Mouse (Mus musculus) lung, embryonic 14.5 days (tissue): Measurements from ENCODE around the gene Prkcb. TPM values are rescaled to one million over a fixed set of nuclear protein-coding genes. Genes with fewer than 3 reads are reported as not detected.
A peak's percentile ranks its signal among the peaks of the same experiment; 100 is the strongest.
"Not testable (repeated sequence)": the region's sequence is repeated elsewhere in the genome, so short reads cannot be mapped to it uniquely, and the experiment has no call there.

Experiments used
- ATAC-seq: fragments of 200-750 bp; cut with Nextera tagmentation; 2 replicates; pipeline ENCODE4 v1.8.0; 2017; ENCODE audit warnings: mild to moderate bottlenecking, moderate TSS enrichment, moderate library complexity; ENCODE audit not compliant: insufficient read depth
- DNase-seq: peaks from one replicate; pipeline ENCODE4 v3.0.0-alpha.2; 2015
- H3K27ac ChIP-seq: fragments of 300-500 bp; sonication (generic); 2 replicates; pipeline ENCODE4 v1.5.1; 2014; ENCODE audit warnings: low read depth, mild to moderate bottlenecking, moderate library complexity
- H3K27me3 ChIP-seq: fragments of 300-500 bp; sonication (generic); 2 replicates; pipeline ENCODE4 v1.6.1; 2014; ENCODE audit warnings: low read length, control low read depth; ENCODE audit not compliant: insufficient read depth
- H3K36me3 ChIP-seq: fragments of 300-500 bp; sonication (generic); 2 replicates; pipeline ENCODE4 v1.6.1; 2014; ENCODE audit warnings: control low read depth; ENCODE audit not compliant: insufficient read depth
- H3K4me1 ChIP-seq: fragments of 300-500 bp; sonication (generic); 2 replicates; pipeline ENCODE4 v1.6.1; 2014; ENCODE audit warnings: antibody characterized with exemption, control low read depth; ENCODE audit not compliant: insufficient read depth
- H3K4me2 ChIP-seq: fragments of 300-500 bp; sonication (generic); 2 replicates; pipeline ENCODE4 v1.6.1; 2014; ENCODE audit warnings: mild to moderate bottlenecking
- H3K4me3 ChIP-seq: fragments of 300-500 bp; sonication (generic); 2 replicates; pipeline ENCODE4 v1.5.1; 2014; ENCODE audit warnings: low read depth, low read length
- H3K9ac ChIP-seq: fragments of 300-500 bp; sonication (generic); 2 replicates; pipeline ENCODE4 v1.6.1; 2014
- H3K9me3 ChIP-seq: fragments of 300-500 bp; sonication (generic); 2 replicates; pipeline ENCODE4 v1.6.1; 2016; ENCODE audit warnings: low read depth, low read length, control low read depth
- CTCF ChIP-seq: IDR thresholded peaks from 2 replicates; pipeline ENCODE4 v1.5.1; 2016; ENCODE audit warnings: antibody characterized with exemption, low read depth
- WGBS: fragments of 180-500 bp; shearing (Covaris S2); extraction: QIAGEN DNeasy Blood & Tissue Kit; methylation state at CpG from one replicate; pipeline ENCODE4 v1.1.7; 2014; 5-methylcytosine and 5-hydroxymethylcytosine counted together
- polyA plus RNA-seq: library from polyadenylated mRNA; unstranded; fragments of >200 nt; fragmentation: Nextera tagmentation; extraction: Ambion mirVana; gene quantifications from 2 replicates; pipeline ENCODE4 v1.2.1, GENCODE M21; 2014

The Prkcb gene
- polyA plus RNA-seq = 7.5 and 9.7 TPM in 2 replicates

- Histone ChIP-seq H3K4me2 (peak within 1 kb of the TSS; percentile 96), H3K4me3 (peak within 1 kb of the TSS; percentile 52), H3K27me3 (peaks cover 37% of the 10 kb centered on the region), H3K9me3 (no peaks in the 10 kb centered on the region), H3K36me3 (no peaks in the 10 kb centered on the region), H3K9ac (peak within 1 kb of the TSS; percentile 40), H3K4me1 (peaks cover 3% of the 10 kb centered on the region; the same call in 1 of the 2 replicates), H3K27ac (no peak within 1 kb of the TSS)
- DNase-seq (peak; percentile 91), ATAC-seq (peak; percentile 88)
- 5% methylated on average over 41 of the region's 42 CpGs for WGBS
- TF ChIP-seq CTCF = no peak
Measured at GRCm38 (mm10) chr7:122288605-122289242, at the start of gene Prkcb. Gene Prkcb, plus strand, starts transcription at chr7:122288751.

DNA sequence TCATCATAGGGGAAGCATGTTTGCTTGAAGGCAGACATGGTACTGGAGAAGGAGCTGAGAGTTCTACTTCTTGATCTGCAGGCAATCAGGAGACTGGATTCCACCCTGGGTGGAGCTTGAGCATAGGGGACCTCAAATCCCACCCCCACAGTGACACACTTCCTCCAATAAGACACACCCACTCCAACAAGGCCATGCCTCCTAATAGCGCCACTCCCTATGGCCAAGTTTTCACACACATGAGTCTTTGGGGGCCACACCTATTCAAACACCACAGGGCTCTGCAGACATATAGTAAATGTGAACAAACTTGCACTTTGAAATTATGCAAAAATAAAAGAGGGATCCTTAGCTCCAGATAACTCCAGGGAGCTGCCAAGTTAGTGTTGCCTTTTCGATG is 49.6 kb upstream of the Prkcb start:
- Histone ChIP-seq H3K9me3 (no peaks in the 10 kb centered on the region), H3K27me3 (no peaks in the 10 kb centered on the region), H3K4me1 (no peaks in the 10 kb centered on the region), H3K9ac (no peak overlapping the region), H3K4me2 (no peak overlapping the region), H3K4me3 (no peak overlapping the region), H3K36me3 (no peaks in the 10 kb centered on the region), H3K27ac (no peak overlapping the region)
- 92% methylated on average over 2 of the region's 2 CpGs for WGBS
- no peak for ATAC-seq
- DNase-seq = no peak
- no peak for TF ChIP-seq CTCF

GRCm38 (mm10) chr7:122240413-122241119 is 48.0 kb upstream of the Prkcb start:
- H3K4me1 ChIP-seq = no peaks in the 10 kb centered on the region
- DNase-seq (no peak), ATAC-seq (no peak)
- H3K9me3 ChIP-seq = no peaks in the 10 kb centered on the region
- no peak overlapping the region for H3K9ac ChIP-seq
- no peak overlapping the region for H3K27ac ChIP-seq
- no peak overlapping the region for H3K4me3 ChIP-seq
- no peaks in the 10 kb centered on the region for H3K27me3 ChIP-seq
- peak; percentile 26 for TF ChIP-seq CTCF
- H3K4me2 ChIP-seq = no peak overlapping the region
- no peaks in the 10 kb centered on the region for H3K36me3 ChIP-seq
- 66% methylated on average over 6 of the region's 6 CpGs for WGBS

- Histone ChIP-seq H3K27ac (no peak overlapping the region), H3K4me2 (no peak overlapping the region), H3K9ac (no peak overlapping the region), H3K4me3 (no peak overlapping the region), H3K36me3 (no peaks in the 10 kb centered on the region), H3K9me3 (no peaks in the 10 kb centered on the region), H3K4me1 (no peaks in the 10 kb centered on the region), H3K27me3 (no peaks in the 10 kb centered on the region)
- 36% methylated on average over 1 of the region's 1 CpGs for WGBS
- ATAC-seq = no peak
- peak; percentile 73 for DNase-seq
- peak; percentile 87 for TF ChIP-seq CTCF
Measured at GRCm38 (mm10) chr7:122242260-122242659, 46.3 kb upstream of the Prkcb start.

- H3K27ac ChIP-seq, H3K9me3 ChIP-seq, H3K27me3 ChIP-seq, H3K36me3 ChIP-seq, H3K4me3 ChIP-seq, H3K9ac ChIP-seq, H3K4me2 ChIP-seq, ATAC-seq, DNase-seq, H3K4me1 ChIP-seq: not testable (repeated sequence)
Measured at GRCm38 (mm10) chr7:122242744-122243143, 45.8 kb upstream of the Prkcb start.

DNA sequence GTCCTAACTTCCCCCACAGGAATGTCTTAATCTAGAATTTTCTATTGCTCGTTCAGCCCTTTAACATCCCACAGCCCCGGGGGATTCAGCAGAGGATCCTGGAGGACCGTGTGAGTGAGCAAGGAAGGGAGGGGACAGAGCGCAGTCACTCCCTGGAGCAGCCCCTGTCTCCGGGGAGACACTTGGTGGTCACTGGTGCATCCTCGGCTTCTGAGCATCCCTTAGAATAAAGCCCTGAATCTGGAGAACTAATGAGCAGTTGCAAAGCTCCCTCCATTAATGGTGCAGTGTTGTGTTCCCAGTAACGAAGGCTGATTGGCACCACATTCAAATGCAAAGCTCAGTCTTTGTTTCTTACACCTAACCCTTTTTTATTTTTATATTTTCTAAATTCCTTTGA is 44.4 kb upstream of the Prkcb start:
- 62% methylated on average over 7 of the region's 7 CpGs for WGBS
- Histone ChIP-seq H3K9me3 (no peaks in the 10 kb centered on the region), H3K27me3 (no peaks in the 10 kb centered on the region), H3K4me3 (no peak overlapping the region), H3K27ac (no peak overlapping the region), H3K9ac (no peak overlapping the region), H3K36me3 (no peaks in the 10 kb centered on the region), H3K4me1 (no peaks in the 10 kb centered on the region), H3K4me2 (no peak overlapping the region)
- no peak for TF ChIP-seq CTCF
- no peak for DNase-seq
- ATAC-seq = no peak

DNA sequence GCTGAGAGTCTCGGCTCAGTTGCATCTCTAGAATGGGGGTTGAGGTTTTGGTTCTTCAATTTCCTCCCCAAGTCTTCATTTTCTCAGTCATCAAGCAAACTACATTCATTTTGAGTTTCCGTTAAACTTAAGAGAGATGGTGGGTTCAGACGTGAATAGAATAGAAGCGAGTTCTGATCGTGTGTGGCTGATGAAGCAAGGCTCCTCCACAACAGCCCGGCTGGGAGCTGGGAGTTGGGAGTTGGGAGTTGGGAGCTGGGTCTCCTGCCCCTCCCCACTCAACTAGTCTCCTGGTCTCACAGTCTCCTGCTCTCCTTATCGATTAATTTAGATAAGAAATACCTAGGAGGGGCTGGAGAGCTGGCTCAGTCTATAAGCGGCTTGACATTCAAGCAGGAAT is 44.0 kb upstream of the Prkcb start:
- no peak for TF ChIP-seq CTCF
- Histone ChIP-seq H3K4me1 (no peaks in the 10 kb centered on the region), H3K36me3 (no peaks in the 10 kb centered on the region), H3K9me3 (no peaks in the 10 kb centered on the region), H3K4me3 (no peak overlapping the region), H3K27me3 (no peaks in the 10 kb centered on the region), H3K9ac (no peak overlapping the region), H3K27ac (no peak overlapping the region), H3K4me2 (no peak overlapping the region)
- WGBS = 65% methylated on average over 8 of the region's 8 CpGs
- ATAC-seq = no peak
- DNase-seq = no peak
